Mouse (Mus musculus): ENCODE measurements around the gene Ranbp3.

The Ranbp3 gene

GRCm38 (mm10) chr17:56673647-56674416 lies 738 bp downstream of the Ranbp3 start:
- DNase-seq (ENCODE audit: low read depth, low spot score) = peak; percentile 26

GRCm38 (mm10) chr17:56681791-56682190 lies 8.7 kb downstream of the Ranbp3 start:
- no peak for DNase-seq (ENCODE audit: low read depth, low spot score)

- DNase-seq (ENCODE audit: low read depth, low spot score) = no peak
Observed at GRCm38 (mm10) chr17:56682880-56683279, 9.8 kb downstream of the Ranbp3 start.

- no peak for DNase-seq (ENCODE audit: low read depth, low spot score)
Observed at GRCm38 (mm10) chr17:56683546-56684140, 10.5 kb downstream of the Ranbp3 start.

- no peak for DNase-seq (ENCODE audit: low read depth, low spot score)
Observed at GRCm38 (mm10) chr17:56684649-56685048, 11.6 kb downstream of the Ranbp3 start.

GRCm38 (mm10) chr17:56686801-56687200 lies 13.7 kb downstream of the Ranbp3 start:
- DNase-seq (ENCODE audit: low read depth, low spot score) = no peak

- DNase-seq (ENCODE audit: low read depth, low spot score) = no peak
Observed at GRCm38 (mm10) chr17:56688045-56688444, 15.0 kb downstream of the Ranbp3 start.

- no peak for DNase-seq (ENCODE audit: low read depth, low spot score)
Observed at GRCm38 (mm10) chr17:56688689-56689088, 15.6 kb downstream of the Ranbp3 start.

GRCm38 (mm10) chr17:56693395-56693794 lies 20.3 kb downstream of the Ranbp3 start:
- DNase-seq (ENCODE audit: low read depth, low spot score) = peak; percentile 35

- DNase-seq (ENCODE audit: low read depth, low spot score) = peak; percentile 68
Observed at GRCm38 (mm10) chr17:56693851-56694310, 20.8 kb downstream of the Ranbp3 start.

- DNase-seq (ENCODE audit: low read depth, low spot score) = no peak
Observed at GRCm38 (mm10) chr17:56700451-56700850, 27.4 kb downstream of the Ranbp3 start.

GRCm38 (mm10) chr17:56703038-56703437 lies 29.9 kb downstream of the Ranbp3 start:
- no peak for DNase-seq (ENCODE audit: low read depth, low spot score)

- no peak for DNase-seq (ENCODE audit: low read depth, low spot score)
Observed at GRCm38 (mm10) chr17:56706515-56706914, 33.4 kb downstream of the Ranbp3 start.

GRCm38 (mm10) chr17:56708692-56709091 lies 35.6 kb downstream of the Ranbp3 start:
- DNase-seq (ENCODE audit: low read depth, low spot score) = no peak

- DNase-seq (ENCODE audit: low read depth, low spot score) = no peak
Observed at GRCm38 (mm10) chr17:56709708-56710107, 36.6 kb downstream of the Ranbp3 start.

GRCm38 (mm10) chr17:56715360-56715759 lies 42.3 kb downstream of the Ranbp3 start:
- no peak for DNase-seq (ENCODE audit: low read depth, low spot score)

- peak; percentile 51 for DNase-seq (ENCODE audit: low read depth, low spot score)
Observed at GRCm38 (mm10) chr17:56715914-56716654, 43.0 kb downstream of the Ranbp3 start.

GRCm38 (mm10) chr17:56716655-56717362 lies 43.7 kb downstream of the Ranbp3 start:
- DNase-seq (ENCODE audit: low read depth, low spot score) = peak; percentile 99

- peak; percentile 98 for DNase-seq (ENCODE audit: low read depth, low spot score)
Observed at GRCm38 (mm10) chr17:56717363-56718058, 44.4 kb downstream of the Ranbp3 start, which contains the start of the genes Ndufa11 and Vmac. TSS of gene Ndufa11 (plus strand) at chr17:56717767. TSS of gene Vmac (minus strand) at chr17:56718022.

- DNase-seq (ENCODE audit: low read depth, low spot score) = peak; percentile 42
Observed at GRCm38 (mm10) chr17:56722441-56722840, 49.3 kb downstream of the Ranbp3 start.
